Mouse (Mus musculus): ENCODE data around the gene Myl6. TPM values are rescaled to one million over a fixed set of nuclear protein-coding genes. Genes with fewer than 3 reads are reported as not detected.

The Myl6 gene
- 376 and 451 TPM in 2 replicates for polyA plus RNA-seq (2012; rRNA removed)

DNA sequence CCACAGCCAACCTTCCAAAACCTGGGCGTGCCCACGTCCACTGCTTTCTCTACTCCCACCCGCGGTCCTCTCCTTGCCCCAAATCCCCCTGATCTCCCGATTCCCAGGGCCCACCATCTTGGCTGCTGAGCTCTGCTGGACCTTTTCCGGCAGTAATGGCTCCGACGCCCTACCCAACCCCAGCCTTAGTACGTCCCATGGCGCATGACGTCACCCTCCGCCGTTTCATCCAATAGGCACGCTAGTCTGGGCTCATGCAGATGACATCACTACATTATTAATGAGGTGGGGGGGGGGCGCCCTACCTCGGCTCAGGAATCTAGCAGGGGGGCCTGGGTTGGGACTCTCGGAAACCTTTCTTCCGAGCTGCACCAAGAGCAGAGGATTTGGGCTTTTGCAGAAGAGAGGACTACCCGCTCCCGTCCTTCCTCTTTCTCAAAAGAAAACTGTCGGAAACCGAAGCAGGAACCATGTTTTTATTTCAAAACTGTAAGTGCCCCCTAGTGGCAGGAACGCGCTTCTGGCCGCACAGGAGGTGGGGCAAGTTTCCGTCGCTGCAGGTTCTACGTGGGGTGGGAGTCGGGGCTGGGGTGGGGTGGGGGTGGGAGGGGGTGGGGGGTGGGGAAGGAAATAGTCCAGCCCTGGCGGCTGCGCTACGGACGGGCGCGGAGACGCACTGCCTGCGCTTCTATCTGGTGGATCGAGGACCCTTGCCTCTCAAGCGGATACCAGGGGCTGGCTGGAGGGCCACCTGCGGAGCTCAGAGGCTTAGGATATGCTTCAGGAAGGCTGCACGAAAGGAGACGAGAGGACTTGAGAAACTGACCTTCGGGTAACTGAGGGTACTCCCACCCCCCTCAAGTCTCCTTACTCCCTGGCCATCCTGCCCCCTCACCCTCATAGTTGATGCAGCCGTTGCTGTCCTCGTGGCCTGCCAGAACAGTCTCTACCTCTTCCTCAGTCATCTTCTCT, at the start of gene Myl6:
Myl6 (minus strand) TSS at position 451 of the 972 bp plus-strand sequence.
- Histone ChIP-seq H3K4me3 (ENCODE audit: extremely low read depth, insufficient read depth, insufficient read length) (peak within 1 kb of the TSS; percentile 71), H3K4me1 (ENCODE audit: control insufficient read depth, insufficient read depth, insufficient read length) (peaks cover 14% of the 10 kb centered on the region; the same call in 1 of the 2 replicates), H3K27me3 (ENCODE audit: control insufficient read depth, insufficient read depth, low read length) (no peaks in the 10 kb centered on the region), H3K27ac (ENCODE audit: insufficient read depth, low read length) (peak within 1 kb of the TSS; percentile 98), H3K36me3 (ENCODE audit: control insufficient read depth, insufficient read depth, low read length) (peaks cover 17% of the 10 kb centered on the region)
- WGBS, result under 1% methylated on average over 45 of the region's 45 CpGs
- TF ChIP-seq CTCF (IDR thresholded peaks at IDR 0.05; ENCODE audit: extremely low read depth, insufficient read depth, insufficient read length, insufficient replicate concordance) (peak; percentile 75; the same call in 1 of the 2 replicates), POLR2A (IDR thresholded peaks at IDR 0.05; ENCODE audit: low read depth, low read length) (peak; percentile 96)
- peak; percentile 95 to 97 for DNase-seq (ENCODE audit: low read depth in 1 of 2, low spot score in 2 of 2)

- H3K27me3 ChIP-seq (ENCODE audit: control insufficient read depth, insufficient read depth, low read length), result no peaks in the 10 kb centered on the region
- 89% methylated on average over 2 of the region's 2 CpGs for WGBS
- H3K4me1 ChIP-seq (ENCODE audit: control insufficient read depth, insufficient read depth, insufficient read length), result no peaks in the 10 kb centered on the region; the same call in none of the 2 replicates
- no peak overlapping the region for H3K4me3 ChIP-seq (ENCODE audit: extremely low read depth, insufficient read depth, insufficient read length)
- TF ChIP-seq POLR2A (IDR thresholded peaks at IDR 0.05; ENCODE audit: low read depth, low read length) (no peak), CTCF (IDR thresholded peaks at IDR 0.05; ENCODE audit: extremely low read depth, insufficient read depth, insufficient read length, insufficient replicate concordance) (no peak)
- no peak for DNase-seq (ENCODE audit: low read depth in 1 of 2, low spot score in 2 of 2)
- H3K36me3 ChIP-seq (ENCODE audit: control insufficient read depth, insufficient read depth, low read length), result peaks cover 27% of the 10 kb centered on the region
- H3K27ac ChIP-seq (ENCODE audit: insufficient read depth, low read length), result no peak overlapping the region
These were observed 49.2 kb upstream of the Myl6 start for GRCm38 (mm10) chr10:128543100-128543499.

GRCm38 (mm10) chr10:128538340-128538870, 44.5 kb upstream of the Myl6 start:
- Histone ChIP-seq H3K27me3 (ENCODE audit: control insufficient read depth, insufficient read depth, low read length) (no peaks in the 10 kb centered on the region), H3K4me3 (ENCODE audit: extremely low read depth, insufficient read depth, insufficient read length) (no peak overlapping the region), H3K4me1 (ENCODE audit: control insufficient read depth, insufficient read depth, insufficient read length) (no peaks in the 10 kb centered on the region; the same call in 1 of the 2 replicates), H3K36me3 (ENCODE audit: control insufficient read depth, insufficient read depth, low read length) (peaks cover 5% of the 10 kb centered on the region; the same call in 1 of the 2 replicates), H3K27ac (ENCODE audit: insufficient read depth, low read length) (no peak overlapping the region)
- no peak for DNase-seq (ENCODE audit: low read depth in 1 of 2, low spot score in 2 of 2)
- WGBS, result 79% methylated on average over 1 of the region's 1 CpGs
- no peak for TF ChIP-seq POLR2A (IDR thresholded peaks at IDR 0.05; ENCODE audit: low read depth, low read length)
- TF ChIP-seq CTCF (IDR thresholded peaks at IDR 0.05; ENCODE audit: extremely low read depth, insufficient read depth, insufficient read length, insufficient replicate concordance), result no peak

- H3K4me3 ChIP-seq (ENCODE audit: extremely low read depth, insufficient read depth, insufficient read length), result no peak overlapping the region
- H3K27me3 ChIP-seq (ENCODE audit: control insufficient read depth, insufficient read depth, low read length), result no peaks in the 10 kb centered on the region
- 0 out of 2 replicates have a peak, but pooled peaks cover 2% of the 10 kb centered on the region for H3K36me3 ChIP-seq (ENCODE audit: control insufficient read depth, insufficient read depth, low read length)
- H3K4me1 ChIP-seq (ENCODE audit: control insufficient read depth, insufficient read depth, insufficient read length), result no peaks in the 10 kb centered on the region; the same call in 1 of the 2 replicates
- TF ChIP-seq POLR2A (IDR thresholded peaks at IDR 0.05; ENCODE audit: low read depth, low read length), result no peak
- peak; percentile 80; the same call in 1 of the 2 replicates for TF ChIP-seq CTCF (IDR thresholded peaks at IDR 0.05; ENCODE audit: extremely low read depth, insufficient read depth, insufficient read length, insufficient replicate concordance)
- peak; percentile 90 to 92 for DNase-seq (ENCODE audit: low read depth in 1 of 2, low spot score in 2 of 2)
- H3K27ac ChIP-seq (ENCODE audit: insufficient read depth, low read length), result peak overlapping the region; percentile 69
- 10% methylated on average over 18 of the region's 18 CpGs for WGBS
These were observed 42.5 kb upstream of the Myl6 start for GRCm38 (mm10) chr10:128536266-128536940.

- no peaks in the 10 kb centered on the region for H3K27me3 ChIP-seq (ENCODE audit: control insufficient read depth, insufficient read depth, low read length)
- peak overlapping the region; percentile 69 for H3K27ac ChIP-seq (ENCODE audit: insufficient read depth, low read length)
- TF ChIP-seq POLR2A (IDR thresholded peaks at IDR 0.05; ENCODE audit: low read depth, low read length), result no peak
- TF ChIP-seq CTCF (IDR thresholded peaks at IDR 0.05; ENCODE audit: extremely low read depth, insufficient read depth, insufficient read length, insufficient replicate concordance), result no peak
- DNase-seq (ENCODE audit: low read depth in 1 of 2, low spot score in 2 of 2), result no peak
- no peaks in the 10 kb centered on the region; the same call in 1 of the 2 replicates for H3K4me1 ChIP-seq (ENCODE audit: control insufficient read depth, insufficient read depth, insufficient read length)
- H3K4me3 ChIP-seq (ENCODE audit: extremely low read depth, insufficient read depth, insufficient read length), result no peak overlapping the region
- no peaks in the 10 kb centered on the region for H3K36me3 ChIP-seq (ENCODE audit: control insufficient read depth, insufficient read depth, low read length)
- 33% methylated on average over 4 of the region's 4 CpGs for WGBS
These were observed 41.8 kb upstream of the Myl6 start for GRCm38 (mm10) chr10:128535624-128536265.

GRCm38 (mm10) chr10:128535206-128535605, 41.3 kb upstream of the Myl6 start:
- no peak overlapping the region for H3K4me3 ChIP-seq (ENCODE audit: extremely low read depth, insufficient read depth, insufficient read length)
- no peak for DNase-seq (ENCODE audit: low read depth in 1 of 2, low spot score in 2 of 2)
- H3K27me3 ChIP-seq (ENCODE audit: control insufficient read depth, insufficient read depth, low read length), result no peaks in the 10 kb centered on the region
- no peaks in the 10 kb centered on the region; the same call in 1 of the 2 replicates for H3K4me1 ChIP-seq (ENCODE audit: control insufficient read depth, insufficient read depth, insufficient read length)
- peak overlapping the region; percentile 39; the same call in 1 of the 2 replicates for H3K27ac ChIP-seq (ENCODE audit: insufficient read depth, low read length)
- TF ChIP-seq POLR2A (IDR thresholded peaks at IDR 0.05; ENCODE audit: low read depth, low read length), result no peak
- TF ChIP-seq CTCF (IDR thresholded peaks at IDR 0.05; ENCODE audit: extremely low read depth, insufficient read depth, insufficient read length, insufficient replicate concordance), result no peak
- H3K36me3 ChIP-seq (ENCODE audit: control insufficient read depth, insufficient read depth, low read length), result no peaks in the 10 kb centered on the region
- 76% methylated on average over 2 of the region's 2 CpGs for WGBS
